Mouse (Mus musculus) ES-E14 (cell line): Measurements from ENCODE around the gene Ankrd17.

Experiments
- CHD2 ChIP-seq: IDR thresholded peaks from 2 replicates; pipeline ENCODE4 v1.6.1; 2014; ENCODE audit warnings: mild to moderate bottlenecking, low read depth, low read length, inconsistent platforms
- HCFC1 ChIP-seq: IDR thresholded peaks from 2 replicates; pipeline ENCODE4 v1.6.1; 2012; ENCODE audit warnings: low read length, inconsistent platforms, borderline replicate concordance; ENCODE audit not compliant: insufficient read depth
- MAFK ChIP-seq: IDR thresholded peaks from 2 replicates; pipeline ENCODE4 v1.6.1; 2014; ENCODE audit warnings: mild to moderate bottlenecking, low read depth, low read length, inconsistent platforms; ENCODE audit not compliant: insufficient read depth

- TF ChIP-seq CHD2 (no peak), HCFC1 (no peak), MAFK (no peak)
Observed at GRCm38 (mm10) chr5:90235217-90235616, 131.2 kb downstream of the Ankrd17 start.
